Mouse (Mus musculus): ENCODE results near the gene Trim21. TPM values are rescaled to one million over a fixed set of nuclear protein-coding genes. Genes with fewer than 3 reads are reported as not detected.

The Trim21 gene
- 0.61 TPM in 1 of 2 replicates, not detected in the other for polyA plus RNA-seq (2014; fragmentation: Nextera tagmentation; extraction: Ambion mirVana)

DNA sequence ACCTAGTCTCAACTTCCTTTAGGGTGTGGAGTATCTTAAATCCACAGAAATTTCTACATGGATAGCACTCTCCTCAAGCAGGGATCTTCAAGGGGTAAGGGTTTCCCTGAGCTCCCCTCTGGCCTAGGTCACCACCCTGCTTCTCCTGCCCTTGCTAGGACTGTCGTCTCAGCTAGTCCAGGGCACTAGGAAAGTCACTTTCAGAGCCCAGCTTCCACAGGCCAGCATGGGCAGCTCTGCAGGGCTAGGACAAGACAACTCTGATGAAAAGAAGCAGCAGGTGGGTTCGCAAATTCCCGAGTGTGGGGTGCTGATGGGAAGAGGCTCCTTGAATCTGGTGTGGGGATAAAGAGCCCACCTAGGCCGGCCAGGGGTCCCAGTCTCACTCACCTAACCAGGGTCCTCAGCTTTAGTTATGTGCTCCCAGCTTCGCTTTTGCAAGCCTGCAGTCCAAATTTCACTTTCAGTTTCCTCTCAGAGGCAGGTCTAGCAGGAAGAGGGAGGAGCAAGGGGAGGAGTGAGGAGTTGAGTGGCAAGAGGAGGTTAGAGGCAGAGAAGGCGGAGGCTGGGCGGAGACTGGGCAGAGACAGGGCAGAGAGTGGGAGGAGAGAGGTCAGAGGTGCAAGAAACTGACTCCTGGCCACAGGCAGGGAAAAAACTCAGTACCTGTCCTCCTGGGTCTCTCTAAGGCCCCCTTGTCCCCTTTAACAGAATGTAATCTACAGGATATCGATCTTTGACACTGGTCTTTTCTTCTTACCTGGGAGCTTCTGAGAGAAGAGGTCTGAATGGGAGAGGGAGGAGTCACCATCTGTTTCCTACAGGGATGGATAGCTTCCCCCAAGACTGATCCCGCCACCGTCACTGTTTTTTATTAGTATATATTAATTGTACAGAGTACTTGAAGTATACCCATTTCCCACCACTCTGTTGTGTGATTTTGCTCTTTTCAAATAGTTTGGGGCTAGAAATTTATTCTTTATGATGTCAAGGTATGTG is at the start of gene Trim21:
TSS of gene Trim21 (minus strand) at position 488 of the 999 bp plus-strand sequence.
- H3K4me1 ChIP-seq (ENCODE audit: control insufficient read depth, insufficient read depth, low read length): peaks cover 5% of the 10 kb centered on the region; the same call in 1 of the 2 replicates
- WGBS: 21% methylated on average over 10 of the region's 10 CpGs
- H3K27me3 ChIP-seq (ENCODE audit: control insufficient read depth, insufficient read depth, low read length): no peaks in the 10 kb centered on the region
- no peaks in the 10 kb centered on the region for H3K36me3 ChIP-seq (ENCODE audit: control insufficient read depth, insufficient read depth, low read length)
- H3K9me3 ChIP-seq (ENCODE audit: control insufficient read depth, low read length): no peaks in the 10 kb centered on the region
- H3K9ac ChIP-seq (replicated peaks; ENCODE audit: low read length): no peak within 1 kb of the TSS
- H3K4me3 ChIP-seq (replicated peaks; ENCODE audit: low read depth, low read length): 0 out of 2 replicates have a peak within 1 kb of the TSS, but pooled peaks have one; percentile 20
- DNase-seq: peak; percentile 21
- H3K27ac ChIP-seq (replicated peaks; ENCODE audit: low read depth, low read length): no peak within 1 kb of the TSS
- peak within 1 kb of the TSS; percentile 18 for H3K4me2 ChIP-seq (ENCODE audit: low read length)
- no peak for ATAC-seq (ENCODE audit: low FRiP score, low TSS enrichment)

DNA sequence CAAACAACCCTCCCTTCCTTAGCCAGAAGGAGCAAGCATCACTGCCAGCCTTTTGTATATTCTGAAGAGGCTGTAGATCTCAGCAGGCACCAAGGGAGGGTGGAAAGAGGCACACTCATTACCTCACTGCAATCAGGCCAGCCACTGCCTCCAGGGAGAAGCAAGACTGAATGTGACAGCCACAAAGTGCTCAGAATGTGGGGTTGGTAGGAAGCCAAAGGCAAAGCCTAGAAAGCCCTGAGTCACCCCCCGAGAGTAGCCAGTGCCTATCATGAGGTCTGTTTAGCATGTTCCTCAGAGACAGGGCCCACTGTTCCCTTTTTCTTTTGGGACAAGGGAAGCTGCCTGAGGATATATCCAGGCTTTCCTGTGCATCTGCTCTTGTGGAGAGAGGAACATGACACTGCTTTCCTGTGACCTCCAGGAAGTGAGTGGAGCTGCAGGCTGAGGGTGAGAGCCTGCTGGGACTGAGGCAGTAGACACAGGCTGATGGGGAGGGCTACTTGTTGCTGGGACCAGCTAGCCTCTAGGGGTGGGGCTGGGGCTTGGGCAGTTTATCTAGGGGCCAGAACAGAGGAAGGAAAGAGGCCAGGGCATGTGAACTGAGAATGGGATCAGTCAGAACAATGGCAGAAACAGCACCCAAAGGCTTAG is 32.2 kb upstream of the Trim21 start, which contains the start of gene Olfr552:
TSS of gene Olfr552 (plus strand) at position 393 of the 654 bp plus-strand sequence.
- H3K4me3 ChIP-seq (replicated peaks; ENCODE audit: low read depth, low read length): no peak within 1 kb of the TSS
- H3K27ac ChIP-seq (replicated peaks; ENCODE audit: low read depth, low read length): no peak within 1 kb of the TSS
- WGBS: 81% methylated on average over 1 of the region's 1 CpGs
- no peak within 1 kb of the TSS for H3K4me2 ChIP-seq (ENCODE audit: low read length)
- H3K36me3 ChIP-seq (ENCODE audit: control insufficient read depth, insufficient read depth, low read length): no peaks in the 10 kb centered on the region
- no peaks in the 10 kb centered on the region for H3K27me3 ChIP-seq (ENCODE audit: control insufficient read depth, insufficient read depth, low read length)
- ATAC-seq (ENCODE audit: low FRiP score, low TSS enrichment): no peak
- no peaks in the 10 kb centered on the region for H3K4me1 ChIP-seq (ENCODE audit: control insufficient read depth, insufficient read depth, low read length)
- DNase-seq: no peak
- H3K9me3 ChIP-seq (ENCODE audit: control insufficient read depth, low read length): no peaks in the 10 kb centered on the region
- no peak within 1 kb of the TSS for H3K9ac ChIP-seq (replicated peaks; ENCODE audit: low read length)

DNA sequence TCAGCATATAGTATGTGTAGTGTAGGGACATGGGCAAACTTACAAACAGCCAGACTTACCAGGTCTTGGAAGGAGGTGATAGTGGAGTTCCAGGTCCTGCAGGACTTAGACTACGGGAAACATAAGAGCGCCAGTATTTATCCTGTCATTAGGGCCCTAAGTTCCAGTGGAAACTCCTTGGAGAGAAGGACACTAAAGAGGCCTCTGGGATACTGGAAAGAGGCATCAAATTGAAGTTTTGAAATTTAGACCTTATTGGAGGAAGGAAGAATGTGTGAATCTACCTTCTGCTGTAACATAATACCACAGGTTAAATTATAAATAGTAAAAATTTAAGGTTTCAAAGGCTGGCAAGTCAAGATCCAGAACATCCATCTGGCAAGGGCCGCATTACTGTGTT is 26.5 kb upstream of the Trim21 start, which contains the start of gene Olfr551:
TSS of gene Olfr551 (minus strand) at position 101 of the 400 bp plus-strand sequence.
- Histone ChIP-seq H3K36me3 (ENCODE audit: control insufficient read depth, insufficient read depth, low read length) (no peaks in the 10 kb centered on the region), H3K9me3 (ENCODE audit: control insufficient read depth, low read length) (no peaks in the 10 kb centered on the region), H3K9ac (replicated peaks; ENCODE audit: low read length) (no peak within 1 kb of the TSS), H3K4me2 (ENCODE audit: low read length) (no peak within 1 kb of the TSS), H3K27me3 (ENCODE audit: control insufficient read depth, insufficient read depth, low read length) (no peaks in the 10 kb centered on the region), H3K4me3 (replicated peaks; ENCODE audit: low read depth, low read length) (no peak within 1 kb of the TSS), H3K4me1 (ENCODE audit: control insufficient read depth, insufficient read depth, low read length) (no peaks in the 10 kb centered on the region), H3K27ac (replicated peaks; ENCODE audit: low read depth, low read length) (no peak within 1 kb of the TSS)
- DNase-seq (no peak), ATAC-seq (ENCODE audit: low FRiP score, low TSS enrichment) (no peak)
- WGBS: 96% methylated on average over 3 of the region's 3 CpGs

DNA sequence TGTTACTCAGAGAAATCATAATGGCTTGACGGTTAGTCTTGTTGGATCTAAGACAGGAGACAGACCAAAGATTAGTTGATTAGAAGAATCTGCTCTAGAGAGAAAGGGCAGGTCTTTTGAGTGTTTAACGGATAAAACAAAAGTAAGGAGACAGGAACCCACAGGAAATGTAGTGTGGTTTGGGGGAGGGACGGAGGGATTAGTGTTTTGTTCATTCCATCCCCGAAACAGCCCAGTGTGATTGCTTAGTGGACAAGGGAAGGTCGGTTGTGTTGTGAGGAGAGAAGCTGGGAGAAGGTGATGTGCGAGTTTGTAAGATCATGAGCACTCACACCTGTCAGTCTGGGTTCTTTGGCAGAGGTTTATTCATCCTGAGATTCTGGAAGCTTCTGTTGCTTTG is 10.7 kb upstream of the Trim21 start:
- no peak overlapping the region for H3K4me3 ChIP-seq (replicated peaks; ENCODE audit: low read depth, low read length)
- H3K4me2 ChIP-seq (ENCODE audit: low read length): no peak overlapping the region
- H3K9ac ChIP-seq (replicated peaks; ENCODE audit: low read length): no peak overlapping the region
- no peaks in the 10 kb centered on the region for H3K36me3 ChIP-seq (ENCODE audit: control insufficient read depth, insufficient read depth, low read length)
- no peaks in the 10 kb centered on the region for H3K9me3 ChIP-seq (ENCODE audit: control insufficient read depth, low read length)
- no peak overlapping the region for H3K27ac ChIP-seq (replicated peaks; ENCODE audit: low read depth, low read length)
- 48% methylated on average over 6 of the region's 6 CpGs for WGBS
- ATAC-seq (ENCODE audit: low FRiP score, low TSS enrichment): no peak
- peaks cover 9% of the 10 kb centered on the region; the same call in 1 of the 2 replicates for H3K4me1 ChIP-seq (ENCODE audit: control insufficient read depth, insufficient read depth, low read length)
- no peak for DNase-seq
- no peaks in the 10 kb centered on the region for H3K27me3 ChIP-seq (ENCODE audit: control insufficient read depth, insufficient read depth, low read length)

DNA sequence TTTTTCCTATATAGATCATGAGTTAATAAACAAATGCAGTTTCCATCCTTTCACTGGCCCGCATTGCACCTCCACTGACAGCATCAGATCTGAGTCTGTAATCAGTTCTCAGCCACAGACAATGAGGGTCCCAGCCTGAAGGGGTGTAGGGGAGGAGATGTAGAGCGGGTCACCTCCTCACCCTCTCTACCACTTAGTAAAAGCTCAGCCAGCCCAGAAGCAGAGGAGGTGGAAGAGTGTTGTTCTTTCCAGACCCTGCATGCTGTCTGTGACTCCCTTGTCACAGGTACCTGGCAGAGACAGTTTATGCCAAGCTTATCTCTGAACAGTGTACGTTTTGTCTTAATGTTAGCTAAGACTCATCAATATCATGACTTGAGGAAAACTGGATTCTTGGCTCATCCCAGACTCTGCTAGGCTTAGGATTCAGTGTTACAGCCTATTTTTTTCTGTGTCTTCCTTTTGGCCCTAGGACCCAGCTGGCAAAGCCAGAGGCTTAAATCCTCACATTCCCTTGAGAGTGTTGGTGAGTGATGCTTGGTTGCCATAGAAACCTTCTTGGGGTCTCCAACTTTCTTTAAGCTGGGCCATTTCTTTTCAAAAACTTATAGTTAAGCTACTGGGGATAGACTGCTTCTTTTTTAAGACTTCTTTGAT is 8.0 kb upstream of the Trim21 start:
- Histone ChIP-seq H3K9me3 (ENCODE audit: control insufficient read depth, low read length) (no peaks in the 10 kb centered on the region), H3K27ac (replicated peaks; ENCODE audit: low read depth, low read length) (peak overlapping the region; percentile 45; the same call in 1 of the 2 replicates), H3K4me1 (ENCODE audit: control insufficient read depth, insufficient read depth, low read length) (peaks cover 9% of the 10 kb centered on the region; the same call in 1 of the 2 replicates), H3K9ac (replicated peaks; ENCODE audit: low read length) (no peak overlapping the region), H3K4me2 (ENCODE audit: low read length) (no peak overlapping the region), H3K4me3 (replicated peaks; ENCODE audit: low read depth, low read length) (no peak overlapping the region), H3K36me3 (ENCODE audit: control insufficient read depth, insufficient read depth, low read length) (no peaks in the 10 kb centered on the region), H3K27me3 (ENCODE audit: control insufficient read depth, insufficient read depth, low read length) (no peaks in the 10 kb centered on the region)
- ATAC-seq (ENCODE audit: low FRiP score, low TSS enrichment): peak; percentile 67; the same call in 1 of the 2 replicates
- DNase-seq: peak; percentile 80
- WGBS: 31% methylated on average over 3 of the region's 3 CpGs

DNA sequence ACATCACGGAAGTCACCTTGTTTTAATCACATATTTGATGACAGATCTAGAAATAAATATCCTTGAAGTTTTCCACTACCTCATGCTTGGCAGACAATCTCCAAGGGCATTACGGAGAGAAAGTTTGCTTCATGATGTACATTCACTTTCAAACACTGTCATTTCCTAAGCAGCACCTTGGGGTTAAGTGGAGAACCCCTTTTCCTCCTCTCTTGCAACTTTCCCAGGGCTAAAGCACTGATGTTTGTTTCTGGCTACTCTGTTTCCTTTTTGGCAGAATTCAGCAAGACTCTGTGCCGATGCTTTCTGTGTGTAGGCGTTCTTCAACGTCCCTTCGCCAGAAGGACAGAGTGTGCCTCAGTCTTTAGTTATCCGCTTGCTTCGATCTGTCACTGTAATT is 5.9 kb upstream of the Trim21 start, which contains the start of gene Olfr550:
TSS of gene Olfr550 (plus strand) at position 301 of the 400 bp plus-strand sequence.
- H3K27me3 ChIP-seq (ENCODE audit: control insufficient read depth, insufficient read depth, low read length): no peaks in the 10 kb centered on the region
- no peaks in the 10 kb centered on the region for H3K9me3 ChIP-seq (ENCODE audit: control insufficient read depth, low read length)
- WGBS: 96% methylated on average over 8 of the region's 8 CpGs
- H3K27ac ChIP-seq (replicated peaks; ENCODE audit: low read depth, low read length): no peak within 1 kb of the TSS
- DNase-seq (no peak), ATAC-seq (ENCODE audit: low FRiP score, low TSS enrichment) (no peak)
- no peak within 1 kb of the TSS for H3K9ac ChIP-seq (replicated peaks; ENCODE audit: low read length)
- H3K4me3 ChIP-seq (replicated peaks; ENCODE audit: low read depth, low read length): no peak within 1 kb of the TSS
- H3K36me3 ChIP-seq (ENCODE audit: control insufficient read depth, insufficient read depth, low read length): no peaks in the 10 kb centered on the region
- H3K4me1 ChIP-seq (ENCODE audit: control insufficient read depth, insufficient read depth, low read length): peaks cover 9% of the 10 kb centered on the region; the same call in 1 of the 2 replicates
- H3K4me2 ChIP-seq (ENCODE audit: low read length): no peak within 1 kb of the TSS

DNA sequence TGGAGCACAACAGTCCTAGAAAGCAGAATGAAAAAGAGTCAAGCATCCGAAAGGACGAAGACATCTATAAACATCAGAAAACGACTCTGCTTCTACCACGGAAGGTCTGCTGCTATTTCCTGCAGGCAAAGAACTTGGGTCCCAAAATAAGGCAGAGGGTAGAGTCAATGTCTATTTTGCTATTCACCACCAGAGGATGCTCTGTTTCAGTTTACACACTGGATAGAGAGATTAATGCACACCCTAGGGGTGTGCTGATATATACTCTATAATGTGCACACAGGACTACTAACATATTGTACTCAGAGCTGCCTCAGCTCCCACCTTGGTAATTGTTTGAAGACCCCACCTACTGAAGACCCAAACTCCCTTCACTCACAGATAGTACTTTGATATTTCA is 933 bp upstream of the Trim21 start:
- no peak overlapping the region for H3K4me3 ChIP-seq (replicated peaks; ENCODE audit: low read depth, low read length)
- 90% methylated on average over 4 of the region's 4 CpGs for whole genome bisulfite sequencing
- no peaks in the 10 kb centered on the region for H3K27me3 ChIP-seq (ENCODE audit: control insufficient read depth, insufficient read depth, low read length)
- no peak for DNase-seq
- no peak overlapping the region for H3K27ac ChIP-seq (replicated peaks; ENCODE audit: low read depth, low read length)
- no peak overlapping the region for H3K9ac ChIP-seq (replicated peaks; ENCODE audit: low read length)
- H3K4me2 ChIP-seq (ENCODE audit: low read length): no peak overlapping the region
- H3K9me3 ChIP-seq (ENCODE audit: control insufficient read depth, low read length): no peaks in the 10 kb centered on the region
- no peaks in the 10 kb centered on the region for H3K36me3 ChIP-seq (ENCODE audit: control insufficient read depth, insufficient read depth, low read length)
- no peaks in the 10 kb centered on the region for H3K4me1 ChIP-seq (ENCODE audit: control insufficient read depth, insufficient read depth, low read length)
- ATAC-seq (ENCODE audit: low FRiP score, low TSS enrichment): no peak

DNA sequence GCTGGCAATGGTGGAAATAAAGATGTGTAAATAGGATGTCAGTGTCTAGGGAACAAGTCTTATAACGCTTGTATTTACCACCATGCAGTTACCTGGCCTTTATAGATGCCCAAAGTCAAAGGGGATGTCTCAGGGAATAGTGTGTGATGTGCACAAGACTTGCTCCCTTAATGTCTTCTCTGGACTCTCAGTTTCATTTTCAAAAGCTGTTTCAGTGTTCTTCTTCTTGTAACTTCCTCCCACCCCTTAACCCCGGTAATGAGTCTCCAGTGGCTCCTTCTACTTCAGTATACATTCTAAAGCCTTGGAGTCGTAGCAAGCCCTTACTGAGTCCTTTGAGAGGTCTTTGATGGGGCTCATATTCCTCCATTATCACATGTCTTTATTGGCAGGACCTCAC is 12.0 kb downstream of the Trim21 start:
- no peak overlapping the region for H3K4me3 ChIP-seq (replicated peaks; ENCODE audit: low read depth, low read length)
- no peak overlapping the region for H3K9ac ChIP-seq (replicated peaks; ENCODE audit: low read length)
- H3K36me3 ChIP-seq (ENCODE audit: control insufficient read depth, insufficient read depth, low read length): no peaks in the 10 kb centered on the region
- DNase-seq (no peak), ATAC-seq (ENCODE audit: low FRiP score, low TSS enrichment) (no peak)
- H3K4me2 ChIP-seq (ENCODE audit: low read length): no peak overlapping the region
- no peak overlapping the region for H3K27ac ChIP-seq (replicated peaks; ENCODE audit: low read depth, low read length)
- H3K27me3 ChIP-seq (ENCODE audit: control insufficient read depth, insufficient read depth, low read length): no peaks in the 10 kb centered on the region
- no peaks in the 10 kb centered on the region for H3K9me3 ChIP-seq (ENCODE audit: control insufficient read depth, low read length)
- 84% methylated on average over 3 of the region's 3 CpGs for WGBS
- H3K4me1 ChIP-seq (ENCODE audit: control insufficient read depth, insufficient read depth, low read length): no peaks in the 10 kb centered on the region

All from midbrain, embryonic 14.5 days (tissue).